Mouse (Mus musculus): ENCODE results near the gene B4gat1.

GRCm38 (mm10) chr19:4989434-4990255, 49.0 kb upstream of the B4gat1 start:
- TF ChIP-seq GATA1 (IDR thresholded peaks at IDR 0.05; ENCODE audit: low read length) (no peak), TAL1 (IDR thresholded peaks at IDR 0.05; ENCODE audit: low read length) (no peak)
